Mouse (Mus musculus): ENCODE data around the gene Rnf34. TPM values are rescaled to one million over a fixed set of nuclear protein-coding genes. Genes with fewer than 3 reads are reported as not detected.

Rnf34 gene
- polyA plus RNA-seq, 1 experiment from 2014 or later, result 38.9 TPM

Other genes starting within 250 kb of the Rnf34 start
- gene Ift81, start 235.5 kb upstream of the Rnf34 start, polyA plus RNA-seq (2015; fragmentation: Nextera tagmentation; extraction: Ambion mirVana), result 48.2 and 49.9 TPM in 2 replicates
- gene P2rx7, start 206.1 kb upstream of the Rnf34 start, polyA plus RNA-seq (2015; fragmentation: Nextera tagmentation; extraction: Ambion mirVana), result 1.8 and 2.0 TPM in 2 replicates
- gene P2rx4, start 142.5 kb upstream of the Rnf34 start, polyA plus RNA-seq (2015; fragmentation: Nextera tagmentation; extraction: Ambion mirVana), result 13.2 and 16.9 TPM in 2 replicates
- 39.9 and 47.3 TPM in 2 replicates for gene Camkk2, start 70.6 kb upstream of the Rnf34 start, polyA plus RNA-seq (2015; fragmentation: Nextera tagmentation; extraction: Ambion mirVana)
- 437 and 454 TPM in 2 replicates for gene Anapc5, start 28.7 kb upstream of the Rnf34 start, polyA plus RNA-seq (2015; fragmentation: Nextera tagmentation; extraction: Ambion mirVana)
- gene Kdm2b, start 139.8 kb downstream of the Rnf34 start, polyA plus RNA-seq (2015; fragmentation: Nextera tagmentation; extraction: Ambion mirVana), result 61.6 and 61.9 TPM in 2 replicates
- 10.4 and 12.5 TPM in 2 replicates for gene Orai1, start 165.0 kb downstream of the Rnf34 start, polyA plus RNA-seq (2015; fragmentation: Nextera tagmentation; extraction: Ambion mirVana)
- gene Morn3, start 197.0 kb downstream of the Rnf34 start, polyA plus RNA-seq (2015; fragmentation: Nextera tagmentation; extraction: Ambion mirVana), result not detected in 2 replicates
- gene Tmem120b, start 218.4 kb downstream of the Rnf34 start, polyA plus RNA-seq (2015; fragmentation: Nextera tagmentation; extraction: Ambion mirVana), result 14.4 and 15.8 TPM in 2 replicates